Mouse (Mus musculus) spleen, adult 12 weeks (tissue): ENCODE measurements around the gene Pex7.

Source experiments
- DNase-seq: peaks from one replicate; pipeline ENCODE4 v3.0.0; 2022; ENCODE audit warnings: low spot score

Pex7 gene

DNA sequence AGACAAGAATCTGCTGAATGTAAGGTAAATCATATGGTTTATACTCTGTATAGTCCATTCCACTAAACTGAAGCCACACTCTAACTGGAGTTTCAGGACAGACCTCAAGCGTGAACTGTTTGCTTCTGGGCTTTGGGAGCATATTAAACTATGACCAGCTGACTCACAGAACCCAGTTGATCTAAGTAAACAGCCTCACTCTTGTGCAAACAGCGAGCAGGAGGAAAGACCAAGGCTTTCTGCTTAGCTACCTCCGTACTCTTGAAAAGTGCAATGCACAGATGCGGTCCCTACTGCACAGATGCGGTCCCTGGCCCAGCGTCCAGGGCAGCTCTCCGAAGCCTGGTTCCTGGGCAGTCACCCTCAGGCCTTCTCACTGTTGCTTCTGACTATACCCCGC, 30.2 kb downstream of the Pex7 start:
- no peak for DNase-seq

DNA sequence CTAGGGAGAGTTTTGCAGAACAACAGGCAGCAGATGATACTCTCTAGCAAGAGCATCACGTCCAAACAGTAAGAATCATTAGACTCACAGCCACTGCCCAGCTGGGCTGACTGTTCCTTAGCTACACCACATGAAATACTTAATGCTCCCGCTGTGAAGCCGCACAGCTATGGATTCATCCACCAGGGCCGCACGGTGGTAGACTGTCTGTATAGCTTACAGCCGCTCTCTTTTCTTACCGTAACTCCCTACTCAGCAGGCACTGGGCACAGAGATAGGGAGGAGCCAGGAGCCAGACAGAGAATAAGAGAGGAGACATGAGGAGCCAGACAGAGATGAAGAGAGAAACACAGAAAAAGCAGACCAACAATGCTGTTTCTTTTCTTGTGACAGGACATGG, 30.8 kb downstream of the Pex7 start:
- no peak for DNase-seq

DNA sequence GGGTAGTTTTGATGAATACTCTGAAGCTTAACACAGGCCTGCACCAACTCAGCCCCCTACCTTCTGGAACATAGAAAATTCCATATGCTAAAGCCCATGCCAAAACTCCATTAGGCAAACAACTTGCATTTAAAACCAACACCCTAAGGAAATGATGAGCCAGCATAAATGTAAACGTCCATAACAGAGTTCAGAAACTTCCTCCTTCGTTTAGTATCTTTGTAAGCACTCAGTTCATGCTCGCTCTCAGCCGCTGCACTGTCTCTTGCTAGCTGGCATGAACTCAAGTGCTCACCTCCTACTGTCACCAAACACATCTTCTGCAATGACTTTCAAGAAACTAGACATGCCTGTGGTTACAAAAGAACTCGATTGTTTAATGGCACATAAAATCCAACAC, 32.1 kb downstream of the Pex7 start:
- DNase-seq, result no peak

DNA sequence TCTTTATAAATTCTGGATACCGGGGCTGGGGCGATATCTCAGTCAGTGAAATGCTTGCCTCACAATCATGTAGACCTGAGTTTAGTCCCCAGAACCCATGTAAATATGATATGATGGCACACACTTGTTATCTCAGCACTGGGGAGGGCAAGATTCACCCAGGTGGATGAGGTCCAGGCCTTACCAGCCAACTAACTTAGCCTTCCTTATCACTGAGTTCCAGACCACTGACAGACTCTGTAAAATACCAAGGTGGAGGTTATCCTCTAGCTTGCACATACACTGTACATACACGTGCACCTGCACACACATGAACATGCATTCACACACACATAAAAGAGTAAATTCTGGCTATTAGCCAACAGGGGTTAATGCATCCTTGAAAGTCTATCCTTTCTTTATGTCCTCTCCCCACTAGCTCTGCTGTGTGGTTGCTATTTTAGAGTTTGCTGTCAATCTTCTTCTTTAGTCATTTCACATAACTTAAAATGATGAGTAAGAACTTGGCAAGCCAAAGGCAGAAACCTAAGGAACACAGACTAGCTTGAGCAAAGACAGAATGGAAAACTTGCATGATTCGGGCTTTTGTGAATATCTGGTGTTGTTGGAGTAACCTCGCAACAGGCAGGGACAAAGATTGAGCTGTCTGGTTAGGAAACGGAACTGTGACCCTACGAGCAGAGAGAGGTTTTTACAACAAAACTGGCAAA, 51.7 kb downstream of the Pex7 start:
- no peak for DNase-seq

DNA sequence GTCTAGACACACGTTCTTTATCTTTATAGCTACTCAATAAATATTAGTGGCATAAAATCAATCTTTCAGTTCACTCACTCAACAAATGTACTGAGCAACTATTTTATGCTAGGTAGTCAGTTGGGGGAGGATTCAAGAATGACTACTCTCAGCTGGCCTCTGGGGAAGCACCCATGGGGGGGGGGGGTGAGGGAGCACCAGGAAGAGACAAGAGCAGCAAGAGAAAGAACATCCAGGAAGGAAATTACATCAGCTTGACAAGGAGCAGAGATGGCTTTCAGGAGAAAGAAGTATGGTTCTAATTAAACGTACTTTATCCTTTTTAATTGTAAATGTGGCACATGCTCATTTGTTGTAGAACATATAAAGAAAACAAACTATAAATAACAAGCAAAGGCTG, 53.9 kb downstream of the Pex7 start:
- DNase-seq, result no peak

DNA sequence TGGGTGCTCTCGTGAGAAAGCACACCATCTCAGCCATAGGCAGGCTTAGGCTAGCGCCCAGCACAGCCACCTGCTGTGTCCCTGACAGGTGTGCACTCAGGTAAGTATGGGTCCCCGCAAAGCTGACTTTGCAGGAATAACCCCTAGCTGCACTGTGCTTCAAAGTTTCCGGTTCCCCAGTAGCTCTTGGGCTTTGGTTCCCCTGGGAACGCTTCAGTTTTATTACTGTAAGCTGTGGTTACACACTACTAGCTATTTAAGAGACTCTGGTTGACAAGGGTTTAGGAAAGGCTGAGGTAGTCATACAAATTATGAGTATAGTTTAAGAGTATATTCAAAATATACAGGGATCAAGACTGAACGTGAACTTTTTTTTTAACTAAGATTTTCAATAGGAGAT, 54.7 kb downstream of the Pex7 start:
- no peak for DNase-seq

DNA sequence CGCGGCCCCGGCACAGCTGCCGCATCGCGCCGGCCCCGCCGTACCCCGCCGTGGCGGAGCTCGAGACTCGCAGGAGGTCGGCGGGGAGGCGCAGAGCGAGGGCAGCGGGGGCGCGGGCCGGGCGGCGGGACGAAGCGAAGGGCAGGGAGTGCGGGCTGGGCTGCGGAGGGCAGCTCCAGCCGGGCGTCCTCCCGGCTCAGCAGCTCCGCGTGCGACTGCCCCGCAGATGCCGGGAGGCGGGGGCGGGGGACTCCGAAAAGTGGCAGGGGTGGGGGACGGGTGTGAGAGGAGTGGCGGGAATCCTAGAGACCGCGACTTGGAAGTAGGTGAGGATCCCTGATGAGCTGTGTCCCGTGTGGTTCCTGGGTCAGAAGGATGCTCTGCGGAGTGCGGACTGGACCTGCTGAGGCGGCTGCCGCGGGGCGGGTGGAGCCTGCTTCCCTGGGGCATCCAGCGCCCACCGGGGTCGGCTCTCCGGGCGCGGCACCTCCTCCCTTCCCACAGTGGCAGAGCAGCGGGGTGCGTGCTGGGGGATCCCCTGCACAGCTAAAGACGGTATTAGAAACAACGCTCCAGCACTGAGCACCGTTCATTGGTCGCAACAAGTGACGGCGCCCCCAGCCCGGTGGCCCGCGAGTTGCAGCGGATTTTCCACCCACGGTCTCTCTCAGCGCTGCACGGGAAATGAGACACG, 56.3 kb downstream of the Pex7 start, which contains the start of gene Slc35d3:
Gene Slc35d3, minus strand, starts transcription at position 462 of the 694 bp plus-strand sequence.
- peak; percentile 15 for DNase-seq

DNA sequence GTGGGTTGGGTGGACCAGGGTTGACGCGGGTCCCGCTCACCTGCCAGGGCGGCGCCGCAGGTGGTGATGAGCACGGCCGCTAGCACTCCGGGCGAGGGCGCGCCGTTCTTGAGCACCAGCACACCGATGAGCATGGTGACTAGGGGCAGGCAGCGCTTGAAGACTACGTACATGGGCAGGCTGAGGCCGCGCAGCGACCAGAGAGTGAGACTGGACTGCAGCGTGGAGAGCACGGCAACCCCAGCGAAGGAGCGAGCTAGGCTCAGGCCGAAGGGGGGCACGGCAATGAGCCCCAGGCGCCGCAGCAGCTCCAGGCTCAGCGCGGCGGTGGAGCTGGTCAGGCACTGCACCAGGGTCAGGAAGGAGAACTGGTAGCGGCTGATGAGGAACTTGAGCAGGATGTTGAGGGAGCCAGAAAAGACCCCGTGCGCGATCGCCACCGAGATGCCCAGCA, 56.9 kb downstream of the Pex7 start:
- no peak for DNase-seq

DNA sequence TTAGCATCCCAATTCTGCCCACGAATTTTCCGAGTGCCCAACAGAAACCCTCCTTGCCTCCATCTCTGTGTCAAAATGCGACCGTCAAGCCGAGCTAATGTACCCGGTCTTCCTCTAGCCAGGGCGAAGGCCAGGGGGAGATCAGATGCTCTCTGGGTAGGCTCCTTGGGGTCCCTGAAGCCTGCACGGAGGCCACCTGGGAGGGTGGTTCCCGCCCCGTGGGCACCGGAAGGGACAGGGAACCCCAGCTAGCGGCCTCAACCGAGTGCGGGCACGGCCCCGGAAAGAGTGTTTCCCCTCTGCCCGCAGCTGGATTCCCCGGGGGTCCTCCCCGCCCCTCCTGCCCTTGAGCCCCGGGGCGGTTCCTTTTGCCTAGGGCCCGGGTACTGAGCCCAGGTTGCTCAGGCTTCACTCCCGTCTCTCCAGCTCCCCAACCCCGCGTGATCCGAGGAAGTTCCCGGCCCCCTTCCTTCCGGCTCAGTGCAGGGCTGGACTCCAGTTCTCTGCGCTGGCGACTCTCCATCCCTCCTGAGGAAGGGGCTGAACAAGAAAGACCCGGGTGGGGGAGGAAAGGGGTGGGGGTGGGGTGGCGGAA, 57.6 kb downstream of the Pex7 start:
- DNase-seq, result no peak

DNA sequence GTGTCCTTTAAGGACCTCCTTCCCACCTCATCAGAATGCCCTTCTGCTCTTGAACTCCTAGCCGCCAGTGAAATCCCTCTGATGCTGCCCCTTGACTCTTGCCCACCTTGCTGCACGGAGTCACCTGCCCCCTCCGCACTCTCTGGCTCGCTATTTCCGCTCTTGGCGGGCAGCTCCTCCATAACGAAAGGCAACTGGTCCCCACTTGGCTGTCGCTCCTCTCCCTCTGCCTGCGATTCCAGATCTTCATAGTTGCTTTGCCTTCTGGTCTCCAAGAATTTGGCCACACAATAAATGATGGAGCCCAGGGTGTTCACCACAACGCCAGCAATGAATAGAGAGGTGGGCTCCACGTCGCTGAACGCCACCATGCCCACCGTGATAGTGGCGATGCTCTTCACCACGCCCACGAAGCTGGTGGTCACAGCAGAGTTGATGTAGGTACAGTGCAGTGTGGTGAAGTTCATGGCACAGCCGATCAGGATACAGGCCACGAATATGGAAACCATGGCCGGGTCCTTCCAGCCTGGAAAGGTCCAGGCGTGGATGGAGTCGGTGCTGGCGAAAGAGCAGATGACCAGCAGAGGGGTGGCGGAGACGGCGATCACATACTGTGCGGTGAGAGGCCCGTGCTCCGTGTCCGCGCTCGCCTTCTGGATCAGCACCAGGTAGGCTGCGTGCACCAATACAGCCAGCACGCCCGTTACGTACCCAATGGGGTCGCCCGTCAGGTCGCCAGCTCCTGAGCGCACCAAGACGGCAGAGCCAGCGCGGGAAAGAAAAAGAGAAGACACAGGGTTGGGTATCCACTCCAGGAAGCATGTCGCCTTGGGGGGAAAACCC, 58.3 kb downstream of the Pex7 start:
- DNase-seq, result no peak

DNA sequence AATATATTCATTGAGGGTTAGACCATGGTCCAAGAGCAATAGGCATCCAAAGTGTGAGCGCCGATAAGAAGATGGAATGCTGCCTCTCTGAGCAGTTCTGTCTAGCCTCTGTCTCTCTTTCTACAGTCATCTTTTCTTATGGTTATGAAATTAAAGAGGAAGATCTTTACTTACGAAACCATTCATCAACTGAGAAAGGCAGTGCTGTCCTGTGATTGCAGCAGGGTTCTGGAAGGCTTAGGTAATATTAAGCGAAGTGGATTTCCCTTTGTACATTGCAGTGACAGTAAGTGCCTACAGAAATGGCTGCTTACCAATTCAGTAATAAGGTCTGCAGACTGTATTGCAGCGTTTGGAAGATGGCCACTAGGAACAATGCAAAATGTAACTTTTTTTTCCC, 67.7 kb downstream of the Pex7 start:
- no peak for DNase-seq

DNA sequence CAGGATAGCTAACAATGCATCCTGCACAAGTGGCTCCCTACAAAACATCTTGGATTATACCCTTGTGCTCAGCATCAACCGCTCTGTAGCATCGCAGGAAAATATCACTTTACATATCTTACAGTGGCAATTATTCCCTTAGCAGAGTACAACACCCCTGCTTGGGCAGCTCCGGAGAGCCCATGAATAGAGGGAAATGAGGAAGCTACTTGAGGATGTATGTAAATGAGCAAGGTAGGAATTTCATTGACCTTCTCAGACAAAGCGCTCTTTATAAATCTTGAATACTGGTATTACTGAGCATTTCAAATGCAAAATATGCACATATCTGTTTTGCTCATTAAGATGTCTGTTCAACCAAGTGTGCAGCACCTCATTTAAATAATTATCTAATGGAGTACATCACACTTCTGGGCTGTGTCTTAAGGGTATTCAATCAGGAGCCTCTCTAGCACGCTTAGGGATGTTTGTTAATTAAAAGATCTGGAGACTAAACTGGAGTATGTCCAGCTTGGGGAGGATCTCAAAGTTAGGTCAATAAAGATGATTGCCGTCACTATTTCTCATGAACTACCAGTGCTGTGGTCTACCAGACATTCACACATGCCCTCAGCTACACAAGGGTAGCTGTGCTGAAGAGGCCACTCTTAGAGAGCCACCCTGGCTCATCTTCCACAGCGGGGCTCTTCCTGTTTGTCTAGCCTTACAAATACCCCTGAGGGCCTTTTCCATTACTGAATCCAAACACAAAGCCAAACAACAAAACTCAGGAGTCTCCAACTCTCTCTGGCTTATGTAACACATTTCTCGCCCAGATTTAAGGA, 71.4 kb downstream of the Pex7 start:
- DNase-seq, result no peak

DNA sequence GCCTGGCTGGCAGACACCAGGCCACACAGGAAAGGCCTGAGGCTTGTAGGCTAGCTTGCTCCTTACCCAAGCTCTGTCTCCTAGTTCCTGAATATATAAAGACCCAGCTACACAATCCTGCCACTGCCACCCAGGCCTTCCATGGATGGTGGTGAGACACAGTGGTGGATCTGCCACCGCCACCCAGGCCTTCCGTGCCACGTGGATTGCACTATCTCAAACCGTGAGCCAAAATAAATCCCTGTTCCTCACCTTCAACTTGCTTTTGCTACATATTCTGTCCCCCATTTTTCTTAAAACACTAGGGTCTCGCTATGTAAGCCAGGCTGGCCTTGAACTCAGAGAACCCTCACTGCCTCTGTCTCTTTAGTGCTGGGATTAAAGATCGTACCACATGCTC, 73.3 kb downstream of the Pex7 start:
- no peak for DNase-seq

DNA sequence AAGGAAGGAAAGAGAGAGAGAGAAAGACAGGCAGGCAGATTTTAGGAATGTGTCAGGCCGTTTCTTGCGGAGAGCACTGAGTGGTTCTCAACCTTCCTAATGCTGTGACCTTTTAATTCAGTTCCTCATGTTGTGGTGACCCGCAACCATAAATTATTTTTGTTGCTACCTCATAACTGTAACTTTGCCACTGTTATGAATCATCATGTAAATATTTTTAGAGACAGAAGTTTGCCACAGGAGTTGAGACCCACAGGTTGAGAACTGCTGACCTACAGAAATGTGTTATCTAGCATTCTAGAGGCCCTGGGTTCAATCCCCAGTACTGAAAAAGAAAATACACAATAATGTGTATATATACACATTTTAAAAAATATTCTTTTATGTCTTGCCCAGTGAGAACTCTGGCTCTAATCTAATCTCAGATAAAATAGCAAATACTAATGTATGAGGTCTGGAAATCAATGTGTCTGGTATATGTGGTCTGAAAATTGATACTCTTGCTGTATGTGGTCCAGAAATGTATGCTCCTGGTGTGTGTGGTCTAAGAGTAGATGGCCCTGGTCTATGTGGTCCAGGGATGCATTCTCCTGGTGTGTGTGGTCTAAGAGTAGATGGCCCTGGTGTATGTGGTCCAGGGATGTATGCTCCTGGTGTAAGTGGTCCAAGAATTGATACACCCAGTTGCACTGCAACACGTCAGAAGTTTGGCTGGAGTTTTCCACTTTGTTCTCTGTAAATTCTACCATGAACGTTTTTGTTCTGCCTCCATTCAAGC, 76.2 kb downstream of the Pex7 start:
- no peak for DNase-seq

DNA sequence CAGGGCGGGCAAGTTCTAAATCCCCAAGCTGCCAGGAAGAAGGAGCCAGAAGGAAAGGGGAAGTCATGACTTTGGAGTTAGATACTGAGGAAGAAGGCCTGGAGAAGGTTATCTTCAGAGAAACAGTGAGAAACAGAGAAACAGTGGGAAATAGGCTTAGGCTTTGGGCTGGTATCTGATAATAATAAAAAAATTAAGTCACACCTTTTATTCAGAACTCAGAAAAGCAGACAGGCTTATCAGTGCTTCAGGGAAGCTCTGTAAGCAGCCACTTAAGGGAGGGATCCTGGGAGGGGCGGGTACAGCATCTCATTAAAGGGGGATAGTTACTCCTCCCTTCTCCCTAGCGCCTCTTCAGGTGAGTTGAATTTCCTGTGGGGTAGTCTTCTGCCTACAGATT, 86.5 kb downstream of the Pex7 start:
- no peak for DNase-seq

DNA sequence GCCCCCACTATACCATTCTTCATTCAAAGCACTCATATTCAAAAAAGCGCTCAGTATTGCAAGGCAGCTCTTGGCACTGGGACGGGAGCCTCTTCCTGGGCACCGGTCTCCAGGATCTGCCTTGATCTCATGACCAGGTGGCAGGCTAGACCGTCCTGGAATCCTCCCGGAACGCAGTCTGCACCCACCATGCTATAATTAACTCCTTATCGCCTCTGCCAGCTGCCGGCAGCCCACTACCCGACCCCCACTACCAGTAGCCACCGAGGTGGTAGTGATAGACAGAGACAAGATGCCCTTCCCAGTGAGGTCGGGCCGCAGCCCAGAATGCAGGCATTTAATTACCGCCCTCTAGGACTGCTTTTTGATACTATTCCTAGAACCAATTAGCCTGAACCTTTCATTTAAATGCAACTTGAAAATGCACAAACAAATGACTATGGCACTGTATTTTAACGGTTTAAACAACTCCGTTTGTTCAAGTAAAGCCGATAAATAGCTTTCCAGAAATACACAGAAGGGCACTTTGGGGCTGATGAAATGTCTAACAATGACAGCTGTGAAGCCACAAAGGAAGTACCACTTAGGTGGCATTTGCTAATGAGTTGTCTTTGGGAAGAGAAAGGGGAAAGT, 88.7 kb downstream of the Pex7 start:
- no peak for DNase-seq

DNA sequence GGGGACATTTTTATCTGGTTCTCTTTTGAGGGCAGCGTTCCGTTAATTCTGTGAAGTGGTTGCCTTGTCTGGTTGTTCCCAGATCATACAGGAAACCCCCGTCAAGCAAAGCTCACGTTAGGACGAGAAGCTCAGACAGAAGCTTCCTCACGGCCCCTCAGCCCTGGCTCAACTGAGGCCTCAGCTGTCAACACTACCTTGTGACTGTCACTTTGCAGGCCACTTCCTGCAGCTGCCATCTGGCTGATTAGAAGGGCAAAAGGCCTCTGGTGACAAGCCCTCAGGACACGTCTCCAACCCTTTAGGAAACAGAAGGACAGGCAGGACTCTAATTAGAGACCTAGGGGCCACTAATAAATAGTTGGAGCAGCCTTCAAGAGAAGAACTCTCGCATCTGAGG, 92.1 kb downstream of the Pex7 start:
- DNase-seq, result no peak

DNA sequence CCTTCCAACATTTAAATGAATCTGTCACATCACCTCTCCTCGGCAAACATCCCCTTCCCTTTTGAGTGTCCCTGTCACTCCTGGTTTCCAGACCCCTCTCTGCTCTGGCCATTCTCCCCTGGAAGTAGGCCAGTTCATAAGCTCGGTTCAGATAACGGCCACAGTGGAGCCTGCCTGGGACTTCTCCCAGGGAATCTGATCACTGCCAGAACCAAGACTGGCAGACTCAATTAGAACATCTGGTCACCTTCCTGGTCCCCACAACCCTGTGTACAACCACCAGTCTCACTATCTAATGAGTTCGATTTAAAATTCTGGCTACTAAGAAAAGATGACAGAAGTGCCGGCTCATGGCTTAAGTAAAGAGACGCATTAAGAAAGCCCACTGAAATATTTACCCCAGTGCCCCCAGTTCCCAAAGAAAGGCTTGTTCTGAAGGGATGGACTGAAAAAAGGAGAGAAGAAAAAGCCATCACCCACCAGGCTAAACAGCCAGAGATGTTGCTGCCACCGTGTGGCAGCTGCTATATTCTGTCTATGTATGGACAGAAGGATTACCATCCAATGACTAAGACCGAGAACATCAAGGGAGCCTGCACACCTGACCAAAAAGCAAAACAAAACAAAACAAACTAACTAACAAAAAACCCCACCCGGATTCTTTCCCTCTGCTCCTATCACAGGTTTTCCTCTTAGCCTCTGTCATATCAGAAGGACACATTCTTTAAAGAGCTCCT, 95.9 kb downstream of the Pex7 start:
- no peak for DNase-seq

DNA sequence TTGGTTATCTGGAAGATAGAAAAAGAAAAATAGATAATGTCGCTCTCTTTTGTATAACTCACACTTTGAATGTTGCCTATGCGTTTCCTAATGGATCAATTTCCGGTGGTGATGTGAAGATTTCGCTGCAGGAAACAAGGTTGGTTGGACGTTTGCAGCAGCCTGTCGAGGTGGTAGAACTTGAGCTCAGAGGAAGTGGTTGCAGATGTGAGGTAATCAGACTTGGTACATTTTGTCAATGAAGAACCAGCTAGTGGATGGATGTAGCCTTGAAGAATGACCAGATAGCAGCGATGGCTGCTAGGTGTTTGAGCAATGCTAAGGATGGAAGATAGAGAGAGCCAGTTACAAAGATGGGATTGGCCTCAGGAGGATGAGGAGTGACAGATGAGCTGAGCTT, 102.7 kb downstream of the Pex7 start:
- DNase-seq, result no peak
